Comparison of ENCODE assay signal across 16 mouse cellular contexts in the genomic region with DNA sequence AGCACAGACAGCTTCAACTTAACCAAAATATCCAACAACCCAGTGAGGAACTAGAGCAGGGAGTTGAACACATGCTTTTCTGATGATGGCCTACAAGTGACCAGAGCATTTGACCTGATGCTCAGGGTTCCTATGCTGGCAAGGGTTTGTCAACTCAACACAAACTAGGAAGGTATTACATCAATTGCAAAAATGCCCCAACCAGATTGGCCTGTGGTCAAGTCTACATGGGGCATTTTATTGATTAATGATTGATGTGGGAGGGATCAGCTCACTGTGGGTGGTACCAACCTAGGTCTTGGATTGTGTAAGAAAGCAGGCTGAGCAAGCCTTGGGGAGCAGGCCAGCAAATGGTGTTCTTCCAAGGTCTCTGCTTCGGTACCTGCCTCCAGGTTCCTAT.
"Had no signal": no experiment of that assay in that cellular context is flagged by ENCODE, and none has a peak within 500 bp of the region (broad histone marks: within the 10 kb centered on the region; RNA-seq: fewer than 3 reads in every experiment).

No protein-coding gene starts in this region.

- H3K36me3 ChIP-seq: neural tube, embryonic 13.5 days; neural tube, embryonic 15.5 days; stomach, embryonic 15.5 days had no signal

- H3K9me3 ChIP-seq: neural tube, embryonic 13.5 days; neural tube, embryonic 15.5 days; stomach, embryonic 15.5 days had no signal

- H3K27me3 ChIP-seq: neural tube, embryonic 13.5 days; neural tube, embryonic 15.5 days; stomach, embryonic 15.5 days had no signal

- DNase-seq: retina, postnatal 1 day; right cerebral cortex, adult 18-20 months; right cerebral cortex, postnatal 14 days; right cerebral cortex, postnatal 25 days; right cerebral cortex, postnatal 4 days; spleen, adult 18-20 months; thymus, adult 18-20 months; thymus, adult 2 months; thymus, postnatal 14 days; thymus, postnatal 25 days; thymus, postnatal 36 days; thymus, postnatal 4 days had no signal

- H3K4me1 ChIP-seq: neural tube, embryonic 13.5 days; neural tube, embryonic 15.5 days; stomach, embryonic 15.5 days had no signal

- H3K4me3 ChIP-seq: neural tube, embryonic 13.5 days; neural tube, embryonic 15.5 days; stomach, embryonic 15.5 days had no signal

- H3K4me2 ChIP-seq: neural tube, embryonic 13.5 days; neural tube, embryonic 15.5 days; stomach, embryonic 15.5 days had no signal

- H3K9ac ChIP-seq: neural tube, embryonic 13.5 days; neural tube, embryonic 15.5 days; stomach, embryonic 15.5 days had no signal

- H3K27ac ChIP-seq: neural tube, embryonic 13.5 days; neural tube, embryonic 15.5 days; stomach, embryonic 15.5 days; stomach, postnatal 0 days had no signal
